Mouse (Mus musculus) hindlimb bud, embryonic 11.5 days (tissue): ENCODE results near the gene Tspo2.
A peak's percentile ranks its signal among the peaks of the same experiment; 100 is the strongest.

Source experiments
- DNase-seq: peaks from one replicate; pipeline ENCODE4 v3.0.0-alpha.2; 2012; ENCODE audit warnings: low read depth, low spot score; ENCODE audit errors: extremely low spot score

Gene Tspo2

GRCm38 (mm10) chr17:48451753-48452444 lies 577 bp upstream of the Tspo2 start:
- no peak for DNase-seq

DNA sequence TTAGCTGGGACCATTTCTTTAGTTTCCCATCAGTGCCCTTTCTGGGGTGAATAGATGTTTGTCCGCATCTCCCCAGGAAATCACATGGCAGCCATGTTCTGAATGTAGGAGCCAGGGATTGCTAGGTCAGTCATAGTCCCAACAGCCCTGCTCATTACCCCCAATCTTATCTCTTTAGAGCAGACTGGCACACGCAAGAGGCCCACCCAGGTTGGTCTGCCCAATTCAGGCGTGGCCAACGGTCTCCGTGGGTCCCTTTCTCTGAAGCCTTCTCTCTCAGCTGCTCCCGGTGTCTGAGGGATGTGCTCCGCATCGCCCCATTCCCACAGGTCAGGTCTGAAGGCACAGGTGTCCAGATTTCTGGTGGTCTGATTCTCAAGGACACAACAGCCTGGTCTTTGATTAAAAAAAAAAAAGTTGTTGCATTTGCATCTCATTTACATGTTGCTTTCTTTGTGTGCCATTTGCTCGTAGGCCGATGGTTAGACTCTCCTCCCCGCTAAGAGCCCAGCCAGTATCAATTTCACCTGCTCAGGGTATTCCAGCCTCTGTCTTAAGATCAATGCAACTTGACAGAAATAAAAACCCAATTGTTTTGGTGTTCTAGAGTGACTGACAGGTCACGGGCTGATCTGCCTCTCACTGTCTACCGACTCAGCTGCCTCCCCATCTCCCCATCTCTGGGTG lies 513 bp downstream of the Tspo2 start:
- no peak for DNase-seq

DNA sequence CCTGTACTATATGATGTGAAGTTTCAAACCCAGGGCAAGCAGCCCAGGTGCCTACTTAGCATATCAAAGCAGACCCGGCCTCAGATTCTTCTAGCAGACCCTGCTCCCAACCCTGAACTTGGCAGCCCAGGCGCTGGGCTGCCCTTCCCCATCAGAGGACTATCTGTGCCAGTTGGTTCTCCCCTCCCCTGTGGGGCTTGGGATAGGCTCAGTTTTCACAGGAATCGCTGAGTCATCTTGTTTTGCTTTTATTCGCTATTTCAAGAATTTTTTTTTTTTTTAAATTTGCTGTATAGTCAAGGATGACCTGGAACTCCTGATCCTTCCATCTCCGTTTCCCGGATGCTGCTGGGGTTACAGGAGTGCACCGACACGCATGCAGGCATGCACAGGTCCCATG lies 3.6 kb downstream of the Tspo2 start:
- DNase-seq: no peak

- DNase-seq: no peak
Measured at GRCm38 (mm10) chr17:48443542-48444145, 7.7 kb downstream of the Tspo2 start.

GRCm38 (mm10) chr17:48442745-48443457 lies 8.4 kb downstream of the Tspo2 start:
- DNase-seq: no peak

- DNase-seq: peak; percentile 53
Measured at GRCm38 (mm10) chr17:48437421-48437911, 13.9 kb downstream of the Tspo2 start.

- no peak for DNase-seq
Measured at GRCm38 (mm10) chr17:48436487-48436886, 14.8 kb downstream of the Tspo2 start.

GRCm38 (mm10) chr17:48434479-48434878 lies 16.8 kb downstream of the Tspo2 start:
- no peak for DNase-seq

- DNase-seq: no peak
Measured at GRCm38 (mm10) chr17:48433689-48434330, 17.5 kb downstream of the Tspo2 start.

GRCm38 (mm10) chr17:48433006-48433655 lies 18.2 kb downstream of the Tspo2 start:
- no peak for DNase-seq

GRCm38 (mm10) chr17:48432158-48432980 lies 19.0 kb downstream of the Tspo2 start, which contains the start of gene Apobec2:
Gene Apobec2, minus strand, starts transcription at chr17:48432930.
- DNase-seq: no peak

DNA sequence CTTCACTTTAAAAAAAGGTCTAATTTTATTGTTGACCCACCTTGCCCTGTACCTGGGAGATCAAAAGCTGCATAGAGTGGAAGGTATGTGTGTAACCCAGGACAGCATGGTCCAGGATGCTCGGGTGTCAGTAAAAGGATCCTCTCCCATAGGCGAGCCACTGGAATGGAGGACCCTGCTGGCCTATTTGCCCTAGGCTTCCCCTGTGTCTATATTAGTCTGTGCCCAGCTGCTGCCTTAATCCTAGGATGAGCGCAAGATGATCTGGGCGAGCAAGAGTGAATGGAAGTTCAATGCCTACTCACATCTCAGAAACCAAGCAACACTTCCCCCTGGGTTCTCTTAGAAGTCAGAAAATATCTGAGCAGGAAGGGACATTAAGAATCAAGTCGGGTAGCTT lies 20.3 kb downstream of the Tspo2 start:
- no peak for DNase-seq

DNA sequence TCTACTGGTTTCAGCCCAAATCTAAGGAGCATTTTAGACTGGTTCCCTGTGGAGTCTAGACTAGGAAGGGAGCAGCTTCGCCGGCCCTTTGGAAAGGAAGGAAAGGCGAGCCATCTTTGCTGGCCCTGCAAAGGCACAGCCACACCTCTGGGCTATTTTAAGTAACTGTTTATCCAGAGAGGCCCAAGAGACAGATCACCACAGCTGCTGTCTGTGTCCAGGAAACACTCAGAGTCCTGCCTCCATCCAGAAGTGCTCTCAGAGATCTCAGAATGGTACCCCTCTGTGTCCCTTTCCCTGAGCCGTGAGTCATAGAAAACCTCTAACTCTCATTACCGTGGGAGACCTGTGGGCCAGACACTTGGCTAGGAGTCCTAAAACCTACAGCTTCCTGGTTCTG lies 20.9 kb downstream of the Tspo2 start:
- no peak for DNase-seq

DNA sequence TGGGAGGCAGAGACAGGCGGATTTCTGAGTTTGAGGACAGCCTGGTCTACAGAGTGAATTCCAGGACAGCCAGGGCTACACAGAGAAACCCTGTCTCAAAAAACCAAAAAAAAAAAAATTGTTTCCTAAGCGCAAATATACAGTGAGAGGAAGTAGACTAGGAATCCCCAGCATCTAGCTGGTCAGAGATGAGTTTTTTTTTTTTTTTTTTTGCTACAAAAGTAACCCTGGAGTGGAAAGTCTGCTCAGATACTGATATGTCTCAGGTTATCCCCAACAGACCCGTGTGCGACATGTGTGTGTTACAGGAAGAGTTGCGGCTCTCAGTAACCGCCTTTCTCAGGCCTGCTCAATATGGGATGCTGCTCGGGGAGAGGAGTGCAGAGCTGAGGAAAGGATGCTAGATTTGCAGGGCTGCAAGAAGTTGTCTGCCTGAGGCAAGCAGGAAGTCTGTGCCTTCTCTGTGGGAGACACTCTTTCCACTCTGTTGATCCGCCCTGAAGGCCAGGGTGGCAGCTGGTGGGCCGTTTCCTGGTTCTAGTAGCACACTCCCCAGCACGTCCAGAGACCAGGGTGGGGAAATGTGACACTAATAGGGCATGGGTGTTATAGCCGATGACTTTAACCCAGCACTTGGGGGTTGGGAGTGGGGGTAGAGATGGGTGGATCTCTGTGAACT lies 23.3 kb downstream of the Tspo2 start:
- DNase-seq: no peak

DNA sequence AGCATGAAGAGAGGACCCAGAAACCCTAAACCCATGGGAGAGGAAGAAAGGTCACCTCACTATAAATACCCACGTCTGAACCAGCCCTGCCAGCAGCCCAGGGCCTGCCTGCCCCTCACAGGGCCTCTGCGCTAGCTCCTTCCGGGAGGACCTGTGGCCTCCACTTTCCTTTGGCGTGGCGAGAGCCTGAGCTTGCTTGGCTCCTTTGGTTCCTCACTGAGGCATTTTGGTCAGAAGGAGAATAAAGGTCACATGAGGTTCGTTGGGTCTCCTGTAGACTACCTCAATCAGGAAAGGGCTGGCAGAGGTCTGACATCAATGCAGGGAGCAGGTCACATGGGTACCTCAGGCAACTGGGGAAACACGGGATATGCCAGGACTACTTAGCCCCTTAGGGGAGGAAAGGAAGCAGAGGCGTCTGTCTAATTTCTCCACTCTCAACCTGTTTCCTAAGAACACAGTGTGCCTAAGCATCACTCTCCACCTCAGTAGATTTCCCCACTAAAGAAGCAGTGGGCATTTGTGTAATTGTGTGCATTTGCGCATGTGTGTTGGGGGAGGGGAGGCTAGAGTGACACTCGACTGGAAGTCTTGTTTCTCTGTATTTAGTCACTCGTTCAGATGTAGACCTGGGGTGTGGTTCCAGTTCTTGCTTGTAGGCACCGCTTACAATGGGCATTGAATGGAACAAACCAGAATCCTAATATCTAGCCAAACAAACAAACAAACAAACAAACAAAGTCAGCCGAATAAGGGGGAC lies 24.2 kb downstream of the Tspo2 start:
- DNase-seq: no peak

DNA sequence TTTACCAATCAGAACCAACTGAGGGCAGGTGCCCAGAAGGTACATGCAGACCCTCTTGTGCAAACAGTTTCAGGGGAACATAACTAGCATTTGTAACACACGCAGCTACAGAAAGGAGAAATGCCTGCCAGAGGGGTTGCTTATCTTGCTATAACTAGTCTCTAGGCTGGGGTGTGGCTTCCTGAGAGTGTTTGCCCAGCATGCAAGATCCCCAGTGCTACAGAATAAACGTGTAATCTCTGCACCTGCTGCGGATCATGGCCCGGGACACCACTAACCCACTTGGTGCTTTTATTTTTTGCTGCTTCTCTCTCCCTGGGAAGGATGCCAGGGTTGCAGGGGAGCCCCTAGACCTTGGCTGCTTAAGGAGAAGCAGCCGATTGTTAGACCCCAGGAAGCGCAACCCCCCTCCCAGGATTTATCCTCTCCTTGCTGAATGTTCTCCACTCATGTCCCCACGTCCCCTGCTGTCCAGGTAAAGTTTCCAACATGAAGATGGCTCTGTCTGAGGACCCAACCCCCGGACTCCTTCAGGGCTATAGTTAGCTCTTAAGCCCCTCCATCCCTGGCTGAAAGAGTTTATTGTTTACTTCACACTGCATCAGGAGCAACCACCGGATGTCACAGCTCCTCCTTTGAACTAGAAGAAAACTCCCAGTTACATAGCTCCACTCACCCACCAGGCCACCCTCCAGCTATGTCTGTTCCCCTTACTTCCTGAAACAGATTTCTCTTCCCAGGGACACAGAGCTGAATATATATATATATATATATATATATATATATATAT lies 25.3 kb downstream of the Tspo2 start:
- no peak for DNase-seq

- no peak for DNase-seq
Measured at GRCm38 (mm10) chr17:48424237-48424636, 27.1 kb downstream of the Tspo2 start.
